Mouse (Mus musculus) small intestine, adult 2 months (tissue): ENCODE data around the gene Adgrg5. TPM values are rescaled to one million over a fixed set of nuclear protein-coding genes. Genes with fewer than 3 reads are reported as not detected.
A peak's percentile ranks its signal among the peaks of the same experiment; 100 is the strongest.

Experiments
- H3K27ac ChIP-seq: fragments of 200-500 bp; 2 replicates; pipeline ENCODE4 v1.5.1; 2012; ENCODE audit warnings: low read depth, low read length, control low read depth, inconsistent platforms; ENCODE audit not compliant: insufficient read depth
- H3K27me3 ChIP-seq: fragments of 200-500 bp; 2 replicates; pipeline ENCODE4 v1.6.1; 2012; ENCODE audit warnings: mild to moderate bottlenecking, moderate library complexity, low read length, inconsistent platforms; ENCODE audit not compliant: control insufficient read depth, insufficient read depth
- H3K36me3 ChIP-seq: fragments of 200-500 bp; 2 replicates; pipeline ENCODE4 v1.6.1; 2012; ENCODE audit warnings: mild to moderate bottlenecking, low read length, control low read depth, inconsistent platforms; ENCODE audit not compliant: control insufficient read depth, insufficient read depth
- H3K4me1 ChIP-seq: fragments of 200-500 bp; 2 replicates; pipeline ENCODE4 v1.6.1; 2012; ENCODE audit warnings: low read length, inconsistent platforms, mixed read lengths; ENCODE audit not compliant: control insufficient read depth, insufficient read depth, insufficient read length
- H3K4me3 ChIP-seq: fragments of 200-500 bp; 2 replicates; pipeline ENCODE4 v1.5.1; 2012; ENCODE audit warnings: low read depth, mild to moderate bottlenecking, control low read depth, inconsistent platforms, low read length, moderate library complexity
- CTCF ChIP-seq: fragments of 200-500 bp; IDR thresholded peaks from 2 replicates; pipeline ENCODE4 v1.5.1; 2012; ENCODE audit warnings: low read depth, mild to moderate bottlenecking, control low read depth, inconsistent platforms, low read length, moderate library complexity, mixed read lengths; ENCODE audit not compliant: insufficient replicate concordance, insufficient read length; ENCODE audit errors: extremely low read depth
- POLR2A ChIP-seq: fragments of 200-500 bp; IDR thresholded peaks from 2 replicates; pipeline ENCODE4 v1.6.1; 2012; ENCODE audit warnings: low read depth, mild to moderate bottlenecking, control low read depth, inconsistent platforms, low read length, moderate library complexity
- WGBS: fragments of 180-500 bp; shearing (Covaris S2); methylation state at CpG from one replicate; pipeline ENCODE4 v1.1.7; 2018; 5-methylcytosine and 5-hydroxymethylcytosine counted together
- polyA plus RNA-seq: library from polyadenylated mRNA; depleted of rRNA; stranded (reverse); fragments of >200 nt; gene quantifications from 2 replicates; pipeline ENCODE4 v1.2.3, GENCODE M21; 2012; rRNA removed

The Adgrg5 gene
- polyA plus RNA-seq: 10.2 and 15.4 TPM in 2 replicates

DNA sequence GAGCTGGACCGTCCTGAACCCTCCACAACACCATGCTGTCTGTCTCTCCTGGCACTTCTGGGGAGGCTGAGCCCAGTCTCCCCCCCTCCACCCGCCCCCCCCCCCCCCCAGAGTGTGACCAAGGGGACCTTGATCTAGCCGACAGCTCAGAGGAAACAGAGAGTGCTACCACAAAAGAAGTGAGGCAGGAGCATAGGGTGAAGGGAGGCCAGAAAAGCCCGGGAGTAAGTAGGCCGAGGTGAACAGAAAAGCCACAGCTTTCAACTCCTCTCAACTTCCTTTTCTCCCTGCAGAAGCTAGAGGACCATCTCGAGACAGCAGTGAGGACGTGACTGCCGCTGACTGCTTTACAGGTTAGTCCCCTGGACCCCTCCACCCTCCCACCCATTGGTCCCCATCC lies at the start of gene Adgrg5:
TSS of gene Adgrg5 (plus strand) at position 290 of the 400 bp plus-strand sequence.
- no peaks in the 10 kb centered on the region for H3K27me3 ChIP-seq
- H3K4me1 ChIP-seq: peaks cover 7% of the 10 kb centered on the region
- 60% methylated on average over 8 of the region's 8 CpGs for WGBS
- TF ChIP-seq POLR2A: no peak
- no peak for TF ChIP-seq CTCF
- H3K36me3 ChIP-seq: no peaks in the 10 kb centered on the region
- peak within 1 kb of the TSS; percentile 54 for H3K27ac ChIP-seq
- H3K4me3 ChIP-seq: peak within 1 kb of the TSS; percentile 48

- peak overlapping the region; percentile 86 for H3K4me3 ChIP-seq
- no peak; the same call in 1 of the 2 replicates for TF ChIP-seq POLR2A
- peak; percentile 91; the same call in 1 of the 2 replicates for TF ChIP-seq CTCF
- H3K27ac ChIP-seq: peak overlapping the region; percentile 79; the same call in 1 of the 2 replicates
- no peaks in the 10 kb centered on the region for H3K27me3 ChIP-seq
- H3K36me3 ChIP-seq: peaks cover 8% of the 10 kb centered on the region
- WGBS: 15% methylated on average over 6 of the region's 6 CpGs
- peaks cover 29% of the 10 kb centered on the region for H3K4me1 ChIP-seq
Measured at GRCm38 (mm10) chr8:94874358-94874757, 49.1 kb upstream of the Adgrg5 start.

GRCm38 (mm10) chr8:94875096-94875870 lies 48.2 kb upstream of the Adgrg5 start:
- Histone ChIP-seq H3K4me1 (peaks cover 27% of the 10 kb centered on the region), H3K36me3 (0 out of 2 replicates have a peak, but pooled peaks cover 3% of the 10 kb centered on the region), H3K27me3 (no peaks in the 10 kb centered on the region), H3K4me3 (peak overlapping the region; percentile 86), H3K27ac (peak overlapping the region; percentile 79)
- 11% methylated on average over 17 of the region's 17 CpGs for WGBS
- TF ChIP-seq POLR2A (peak; percentile 9; the same call in 1 of the 2 replicates), CTCF (no peak)

- TF ChIP-seq POLR2A: no peak
- TF ChIP-seq CTCF: no peak
- 0 out of 2 replicates have a peak, but pooled peaks cover 3% of the 10 kb centered on the region for H3K36me3 ChIP-seq
- H3K27ac ChIP-seq: peak overlapping the region; percentile 79
Measured at GRCm38 (mm10) chr8:94875871-94876150, 47.7 kb upstream of the Adgrg5 start.

DNA sequence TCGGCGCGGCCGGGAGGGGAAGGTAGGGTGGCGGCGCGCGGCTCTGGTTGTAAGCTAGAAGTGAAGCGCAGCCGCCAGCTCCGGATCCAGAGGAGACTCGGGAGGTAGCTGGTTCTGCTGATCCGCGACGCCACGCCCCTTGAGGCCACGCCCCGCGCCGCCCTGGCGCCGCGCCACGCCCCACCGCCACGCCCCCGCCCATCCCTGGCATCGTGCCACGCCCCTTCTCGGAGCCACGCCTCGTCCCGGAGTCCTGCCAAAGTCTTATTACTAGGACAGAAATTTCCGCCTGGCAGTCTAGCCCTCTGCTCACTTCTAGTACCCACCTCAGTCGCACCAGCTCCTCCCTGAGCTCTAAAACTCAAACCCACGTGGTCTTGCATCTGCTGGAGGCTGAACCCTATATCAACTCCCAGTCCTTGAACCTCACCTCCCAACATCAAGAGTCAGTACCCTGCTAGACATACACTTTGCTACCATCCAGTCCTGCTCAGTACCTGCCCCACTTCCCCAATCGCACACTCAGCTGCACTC lies 47.2 kb upstream of the Adgrg5 start, which contains the start of gene Dok4:
TSS of gene Dok4 (minus strand) at position 134 of the 534 bp plus-strand sequence.
- peak within 1 kb of the TSS; percentile 86 for H3K4me3 ChIP-seq
- no peaks in the 10 kb centered on the region for H3K27me3 ChIP-seq
- 0 out of 2 replicates have a peak, but pooled peaks cover 3% of the 10 kb centered on the region for H3K36me3 ChIP-seq
- peaks cover 21% of the 10 kb centered on the region for H3K4me1 ChIP-seq
- WGBS: under 1% methylated on average over 31 of the region's 37 CpGs
- TF ChIP-seq POLR2A: peak; percentile 75; the same call in 1 of the 2 replicates
- no peak for TF ChIP-seq CTCF
- H3K27ac ChIP-seq: peak within 1 kb of the TSS; percentile 79

More at GRCm38 (mm10) chr8:94875871-94876150, 47.7 kb upstream of the Adgrg5 start:
- H3K27me3 ChIP-seq: no peaks in the 10 kb centered on the region
- peak overlapping the region; percentile 86 for H3K4me3 ChIP-seq
- WGBS: under 1% methylated on average over 20 of the region's 20 CpGs
- peaks cover 21% of the 10 kb centered on the region for H3K4me1 ChIP-seq

GRCm38 (mm10) chr8:94876820-94877219 lies 46.7 kb upstream of the Adgrg5 start:
- H3K27ac ChIP-seq: 0 out of 2 replicates have a peak overlapping the region, but pooled peaks have one; percentile 73
- TF ChIP-seq POLR2A (no peak), CTCF (no peak)
- no peak overlapping the region for H3K4me3 ChIP-seq
- peaks cover 21% of the 10 kb centered on the region for H3K4me1 ChIP-seq
- 55% methylated on average over 3 of the region's 3 CpGs for WGBS
- H3K27me3 ChIP-seq: no peaks in the 10 kb centered on the region
- 0 out of 2 replicates have a peak, but pooled peaks cover 3% of the 10 kb centered on the region for H3K36me3 ChIP-seq

DNA sequence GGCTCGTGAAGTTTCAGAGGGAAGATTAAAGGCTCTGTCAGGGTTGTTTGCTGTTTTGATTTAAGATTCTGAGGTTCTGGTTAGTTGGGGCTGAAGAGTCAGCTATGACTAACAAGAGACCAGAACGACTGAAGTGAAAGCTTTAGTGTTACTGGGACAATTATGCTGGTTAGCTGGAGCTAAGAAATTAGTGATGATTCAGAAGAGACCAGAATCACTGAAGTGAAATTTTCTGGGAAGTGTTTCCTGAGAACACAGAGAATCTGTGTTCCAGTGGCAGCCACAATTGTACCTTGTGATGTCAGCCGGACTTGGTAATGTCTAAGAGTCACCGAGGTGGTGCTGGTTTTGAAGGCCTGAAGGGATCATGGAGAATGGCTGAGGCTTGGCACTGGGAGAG lies 42.8 kb upstream of the Adgrg5 start:
- TF ChIP-seq POLR2A (no peak), CTCF (no peak)
- Histone ChIP-seq H3K27ac (no peak overlapping the region), H3K4me1 (peaks cover 6% of the 10 kb centered on the region; the same call in 1 of the 2 replicates), H3K27me3 (no peaks in the 10 kb centered on the region), H3K4me3 (no peak overlapping the region), H3K36me3 (no peaks in the 10 kb centered on the region)
- WGBS: 78% methylated on average over 4 of the region's 4 CpGs
